Mouse (Mus musculus) liver, embryonic 16.5 days (tissue): ENCODE measurements around the gene Nt5c1a. TPM values are rescaled to one million over a fixed set of nuclear protein-coding genes. Genes with fewer than 3 reads are reported as not detected.
A peak's percentile ranks its signal among the peaks of the same experiment; 100 is the strongest.
"Not testable (repeated sequence)": the region's sequence is repeated elsewhere in the genome, so short reads cannot be mapped to it uniquely, and the experiment has no call there.

Experiments
- ATAC-seq: fragments of 200-750 bp; cut with Nextera tagmentation; 2 replicates; pipeline ENCODE4 v1.8.0; 2017; ENCODE audit warnings: low read depth, mild to moderate bottlenecking, moderate number of reproducible peaks, moderate library complexity
- H3K27ac ChIP-seq: fragments of 300-500 bp; sonication (generic); 2 replicates; pipeline ENCODE4 v1.5.1; 2014; ENCODE audit warnings: mild to moderate bottlenecking, low read length
- H3K27me3 ChIP-seq: fragments of 300-500 bp; sonication (generic); 2 replicates; pipeline ENCODE4 v1.6.1; 2014; ENCODE audit warnings: low read depth, low read length, mixed read lengths; ENCODE audit not compliant: control insufficient read depth, insufficient read depth
- H3K36me3 ChIP-seq: fragments of 300-500 bp; sonication (generic); 2 replicates; pipeline ENCODE4 v1.6.1; 2014; ENCODE audit warnings: mild to moderate bottlenecking; ENCODE audit not compliant: control insufficient read depth, insufficient read depth
- H3K4me1 ChIP-seq: fragments of 300-500 bp; sonication (generic); 2 replicates; pipeline ENCODE4 v1.6.1; 2014; ENCODE audit warnings: low read depth, low read length, mixed read lengths; ENCODE audit not compliant: control insufficient read depth
- H3K4me2 ChIP-seq: fragments of 300-500 bp; sonication (generic); 2 replicates; pipeline ENCODE4 v1.6.1; 2014; ENCODE audit warnings: low read depth, low read length, mixed read lengths
- H3K4me3 ChIP-seq: fragments of 300-500 bp; sonication (generic); 2 replicates; pipeline ENCODE4 v1.5.1; 2014; ENCODE audit warnings: low read depth, mild to moderate bottlenecking, low read length
- H3K9ac ChIP-seq: fragments of 300-500 bp; sonication (generic); 2 replicates; pipeline ENCODE4 v1.6.1; 2014; ENCODE audit warnings: low read depth, low read length
- H3K9me3 ChIP-seq: fragments of 300-500 bp; sonication (generic); replicated peaks from 2 replicates; pipeline ENCODE4 v1.6.1; 2016; ENCODE audit warnings: low read length; ENCODE audit not compliant: control insufficient read depth
- WGBS: fragments of 180-500 bp; shearing (Covaris S2); extraction: QIAGEN DNeasy Blood & Tissue Kit; methylation state at CpG from one replicate; pipeline ENCODE4 v1.1.7; 2014; ENCODE audit not compliant: insufficient replicate concordance; 5-methylcytosine and 5-hydroxymethylcytosine counted together
- polyA plus RNA-seq: library from polyadenylated mRNA; unstranded; fragments of >200 nt; fragmentation: Nextera tagmentation; extraction: Ambion mirVana; gene quantifications from 2 replicates; pipeline ENCODE4 v1.2.1, GENCODE M21; 2015

Nt5c1a gene
- polyA plus RNA-seq: not detected in 2 replicates

- Histone ChIP-seq H3K36me3 (no peaks in the 10 kb centered on the region), H3K4me3 (peak within 1 kb of the TSS; percentile 28), H3K9ac (no peak within 1 kb of the TSS), H3K27me3 (peaks cover 32% of the 10 kb centered on the region), H3K4me2 (peak within 1 kb of the TSS; percentile 51), H3K4me1 (no peaks in the 10 kb centered on the region; the same call in 1 of the 2 replicates), H3K9me3 (no peaks in the 10 kb centered on the region), H3K27ac (no peak within 1 kb of the TSS)
- WGBS: 2% methylated on average over 58 of the region's 58 CpGs
- ATAC-seq: no peak
Observed at GRCm38 (mm10) chr4:123201186-123202093, at the start of gene Nt5c1a. Gene Nt5c1a, plus strand, starts transcription at chr4:123201504.

GRCm38 (mm10) chr4:123152003-123152402 is 49.3 kb upstream of the Nt5c1a start:
- no peaks in the 10 kb centered on the region for H3K27me3 ChIP-seq

GRCm38 (mm10) chr4:123152976-123153375 is 48.3 kb upstream of the Nt5c1a start:
- no peak for ATAC-seq
- Histone ChIP-seq H3K27me3 (no peaks in the 10 kb centered on the region), H3K4me2 (no peak overlapping the region), H3K4me3 (no peak overlapping the region), H3K27ac (no peak overlapping the region), H3K36me3 (no peaks in the 10 kb centered on the region), H3K4me1 (no peaks in the 10 kb centered on the region), H3K9ac (no peak overlapping the region), H3K9me3 (no peaks in the 10 kb centered on the region)
- 43% methylated on average over 5 of the region's 5 CpGs for WGBS

More at GRCm38 (mm10) chr4:123152003-123152402, 49.3 kb upstream of the Nt5c1a start:
- no peaks in the 10 kb centered on the region for H3K36me3 ChIP-seq
- H3K9ac ChIP-seq: no peak overlapping the region
- 65% methylated on average over 4 of the region's 4 CpGs for WGBS
- no peak for ATAC-seq
- H3K4me3 ChIP-seq: no peak overlapping the region
- no peak overlapping the region for H3K4me2 ChIP-seq
- H3K4me1 ChIP-seq: no peaks in the 10 kb centered on the region
- no peaks in the 10 kb centered on the region for H3K9me3 ChIP-seq
- no peak overlapping the region for H3K27ac ChIP-seq

- no peak overlapping the region for H3K4me2 ChIP-seq
- ATAC-seq: no peak
- H3K9ac ChIP-seq: no peak overlapping the region
- WGBS: 15% methylated on average over 4 of the region's 4 CpGs
- H3K4me1 ChIP-seq: no peaks in the 10 kb centered on the region
- H3K36me3 ChIP-seq: no peaks in the 10 kb centered on the region
- H3K27ac ChIP-seq: no peak overlapping the region
- H3K9me3 ChIP-seq: no peaks in the 10 kb centered on the region
- no peaks in the 10 kb centered on the region for H3K27me3 ChIP-seq
- no peak overlapping the region for H3K4me3 ChIP-seq
Observed at GRCm38 (mm10) chr4:123155004-123155403, 46.3 kb upstream of the Nt5c1a start.

GRCm38 (mm10) chr4:123155427-123155826 is 45.9 kb upstream of the Nt5c1a start:
- no peak overlapping the region for H3K4me3 ChIP-seq
- no peaks in the 10 kb centered on the region for H3K4me1 ChIP-seq
- no peaks in the 10 kb centered on the region for H3K27me3 ChIP-seq
- H3K4me2 ChIP-seq: no peak overlapping the region
- no peak for ATAC-seq
- no peaks in the 10 kb centered on the region for H3K36me3 ChIP-seq
- no peak overlapping the region for H3K9ac ChIP-seq
- 37% methylated on average over 2 of the region's 2 CpGs for WGBS
- H3K9me3 ChIP-seq: no peaks in the 10 kb centered on the region
- no peak overlapping the region for H3K27ac ChIP-seq

- Histone ChIP-seq H3K9ac (no peak overlapping the region), H3K36me3 (no peaks in the 10 kb centered on the region), H3K27me3 (no peaks in the 10 kb centered on the region), H3K4me3 (no peak overlapping the region), H3K9me3 (no peaks in the 10 kb centered on the region), H3K4me2 (no peak overlapping the region), H3K27ac (no peak overlapping the region), H3K4me1 (no peaks in the 10 kb centered on the region)
- ATAC-seq: no peak
Observed at GRCm38 (mm10) chr4:123155840-123156239, 45.5 kb upstream of the Nt5c1a start.

- Histone ChIP-seq H3K27ac (no peak overlapping the region), H3K9me3 (no peaks in the 10 kb centered on the region), H3K4me2 (no peak overlapping the region), H3K36me3 (no peaks in the 10 kb centered on the region), H3K27me3 (no peaks in the 10 kb centered on the region), H3K4me1 (no peaks in the 10 kb centered on the region), H3K9ac (no peak overlapping the region), H3K4me3 (no peak overlapping the region)
- no peak for ATAC-seq
- 31% methylated on average over 6 of the region's 6 CpGs for WGBS
Observed at GRCm38 (mm10) chr4:123160571-123160970, 40.7 kb upstream of the Nt5c1a start.

- 63% methylated on average over 3 of the region's 3 CpGs for WGBS
- not testable (repeated sequence) for H3K36me3 ChIP-seq, H3K4me2 ChIP-seq, H3K9me3 ChIP-seq, H3K4me3 ChIP-seq, H3K27ac ChIP-seq, H3K9ac ChIP-seq, H3K4me1 ChIP-seq, ATAC-seq, H3K27me3 ChIP-seq
Observed at GRCm38 (mm10) chr4:123161251-123161650, 40.1 kb upstream of the Nt5c1a start.

GRCm38 (mm10) chr4:123162305-123162917 is 38.9 kb upstream of the Nt5c1a start:
- no peak overlapping the region for H3K4me2 ChIP-seq
- H3K36me3 ChIP-seq: no peaks in the 10 kb centered on the region
- H3K4me3 ChIP-seq: no peak overlapping the region
- no peak overlapping the region for H3K9ac ChIP-seq
- H3K9me3 ChIP-seq: no peaks in the 10 kb centered on the region
- H3K27ac ChIP-seq: no peak overlapping the region
- 5% methylated on average over 15 of the region's 15 CpGs for WGBS
- H3K27me3 ChIP-seq: no peaks in the 10 kb centered on the region
- no peak; the same call in 1 of the 2 replicates for ATAC-seq
- H3K4me1 ChIP-seq: no peaks in the 10 kb centered on the region
